Mouse (Mus musculus): ENCODE measurements around the gene Morn1. TPM values are rescaled to one million over a fixed set of nuclear protein-coding genes. Genes with fewer than 3 reads are reported as not detected.
A peak's percentile ranks its signal among the peaks of the same experiment; 100 is the strongest.

The Morn1 gene
- 3.9 and 4.7 TPM in 2 replicates for polyA plus RNA-seq (2014; fragmentation: Nextera tagmentation; extraction: Ambion mirVana)

- H3K9ac ChIP-seq (ENCODE audit: low read depth, low read length), result peak within 1 kb of the TSS; percentile 93
- H3K4me3 ChIP-seq (ENCODE audit: low read depth, low read length), result peak within 1 kb of the TSS; percentile 93
- no peaks in the 10 kb centered on the region for H3K9me3 ChIP-seq (ENCODE audit: control insufficient read depth, low read length)
- H3K4me2 ChIP-seq (ENCODE audit: low read depth, low read length), result peak within 1 kb of the TSS; percentile 98
- ATAC-seq (ENCODE audit: low read depth) (peak; percentile 98), DNase-seq (ENCODE audit: low spot score) (peak; percentile 100)
- 0% methylated on average over 49 of the region's 85 CpGs for WGBS
- H3K27me3 ChIP-seq (replicated peaks; ENCODE audit: control insufficient read depth, insufficient read depth, low read length), result no peaks in the 10 kb centered on the region
- H3K36me3 ChIP-seq (ENCODE audit: control insufficient read depth, insufficient read depth, low read length), result peaks cover 12% of the 10 kb centered on the region
- peak within 1 kb of the TSS; percentile 93 for H3K27ac ChIP-seq (replicated peaks; ENCODE audit: low read depth, low read length)
- H3K4me1 ChIP-seq (ENCODE audit: control insufficient read depth, insufficient read depth, low read length), result peaks cover 13% of the 10 kb centered on the region
Measured at GRCm38 (mm10) chr4:155086108-155087024, at the start of gene Morn1, which contains the start of gene Rer1. Gene Morn1, plus strand, starts transcription at chr4:155086577. Gene Rer1, minus strand, starts transcription at chr4:155086382.

GRCm38 (mm10) chr4:155040197-155040596, 46.2 kb upstream of the Morn1 start:
- Histone ChIP-seq H3K36me3 (ENCODE audit: control insufficient read depth, insufficient read depth, low read length) (no peaks in the 10 kb centered on the region), H3K9ac (ENCODE audit: low read depth, low read length) (no peak overlapping the region), H3K27me3 (replicated peaks; ENCODE audit: control insufficient read depth, insufficient read depth, low read length) (peaks cover 51% of the 10 kb centered on the region), H3K4me2 (ENCODE audit: low read depth, low read length) (no peak overlapping the region), H3K4me1 (ENCODE audit: control insufficient read depth, insufficient read depth, low read length) (no peaks in the 10 kb centered on the region; the same call in 1 of the 2 replicates), H3K9me3 (ENCODE audit: control insufficient read depth, low read length) (no peaks in the 10 kb centered on the region), H3K4me3 (ENCODE audit: low read depth, low read length) (no peak overlapping the region), H3K27ac (replicated peaks; ENCODE audit: low read depth, low read length) (no peak overlapping the region)
- 37% methylated on average over 9 of the region's 9 CpGs for WGBS
- no peak for ATAC-seq (ENCODE audit: low read depth)
- DNase-seq (ENCODE audit: low spot score), result no peak

- H3K27me3 ChIP-seq (replicated peaks; ENCODE audit: control insufficient read depth, insufficient read depth, low read length), result peaks cover 51% of the 10 kb centered on the region
- no peak overlapping the region for H3K27ac ChIP-seq (replicated peaks; ENCODE audit: low read depth, low read length)
- H3K36me3 ChIP-seq (ENCODE audit: control insufficient read depth, insufficient read depth, low read length), result no peaks in the 10 kb centered on the region
- no peaks in the 10 kb centered on the region; the same call in 1 of the 2 replicates for H3K4me1 ChIP-seq (ENCODE audit: control insufficient read depth, insufficient read depth, low read length)
- no peak for ATAC-seq (ENCODE audit: low read depth)
- H3K9ac ChIP-seq (ENCODE audit: low read depth, low read length), result no peak overlapping the region
- no peak for DNase-seq (ENCODE audit: low spot score)
- no peaks in the 10 kb centered on the region for H3K9me3 ChIP-seq (ENCODE audit: control insufficient read depth, low read length)
- 55% methylated on average over 6 of the region's 6 CpGs for WGBS
- H3K4me2 ChIP-seq (ENCODE audit: low read depth, low read length), result no peak overlapping the region
- H3K4me3 ChIP-seq (ENCODE audit: low read depth, low read length), result no peak overlapping the region
Measured at GRCm38 (mm10) chr4:155040696-155041095, 45.7 kb upstream of the Morn1 start.

GRCm38 (mm10) chr4:155042606-155043288, 43.6 kb upstream of the Morn1 start:
- DNase-seq (ENCODE audit: low spot score) (no peak), ATAC-seq (ENCODE audit: low read depth) (no peak)
- no peaks in the 10 kb centered on the region for H3K9me3 ChIP-seq (ENCODE audit: control insufficient read depth, low read length)
- peaks cover 51% of the 10 kb centered on the region for H3K27me3 ChIP-seq (replicated peaks; ENCODE audit: control insufficient read depth, insufficient read depth, low read length)
- peak overlapping the region; percentile 73 for H3K4me2 ChIP-seq (ENCODE audit: low read depth, low read length)
- no peaks in the 10 kb centered on the region; the same call in 1 of the 2 replicates for H3K4me1 ChIP-seq (ENCODE audit: control insufficient read depth, insufficient read depth, low read length)
- H3K4me3 ChIP-seq (ENCODE audit: low read depth, low read length), result peak overlapping the region; percentile 45
- no peaks in the 10 kb centered on the region for H3K36me3 ChIP-seq (ENCODE audit: control insufficient read depth, insufficient read depth, low read length)
- WGBS, result 5% methylated on average over 39 of the region's 65 CpGs
- no peak overlapping the region for H3K27ac ChIP-seq (replicated peaks; ENCODE audit: low read depth, low read length)
- peak overlapping the region; percentile 55; the same call in 1 of the 2 replicates for H3K9ac ChIP-seq (ENCODE audit: low read depth, low read length)

DNA sequence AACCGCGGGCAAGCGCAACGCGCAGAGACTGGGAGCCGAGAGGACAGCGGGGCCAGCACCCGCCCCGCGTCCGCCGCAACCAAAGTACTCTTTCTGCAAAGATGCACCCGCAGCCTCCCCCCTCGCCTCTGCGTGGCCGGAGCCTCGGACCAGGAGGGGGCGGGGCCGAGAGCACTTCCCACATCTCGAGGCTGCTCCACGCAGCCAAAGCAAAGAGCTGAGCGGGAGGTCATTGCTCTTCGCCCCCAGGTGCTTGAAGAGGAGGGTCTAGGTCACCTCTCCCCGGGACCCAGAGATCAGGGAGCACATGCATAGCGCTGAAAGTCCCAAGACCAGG, 43.1 kb upstream of the Morn1 start:
- H3K27ac ChIP-seq (replicated peaks; ENCODE audit: low read depth, low read length), result no peak overlapping the region
- H3K4me3 ChIP-seq (ENCODE audit: low read depth, low read length), result peak overlapping the region; percentile 45
- H3K36me3 ChIP-seq (ENCODE audit: control insufficient read depth, insufficient read depth, low read length), result no peaks in the 10 kb centered on the region
- peaks cover 51% of the 10 kb centered on the region for H3K27me3 ChIP-seq (replicated peaks; ENCODE audit: control insufficient read depth, insufficient read depth, low read length)
- H3K9ac ChIP-seq (ENCODE audit: low read depth, low read length), result peak overlapping the region; percentile 55; the same call in 1 of the 2 replicates
- WGBS, result 6% methylated on average over 13 of the region's 25 CpGs
- DNase-seq (ENCODE audit: low spot score), result no peak
- peak overlapping the region; percentile 73 for H3K4me2 ChIP-seq (ENCODE audit: low read depth, low read length)
- no peaks in the 10 kb centered on the region; the same call in 1 of the 2 replicates for H3K4me1 ChIP-seq (ENCODE audit: control insufficient read depth, insufficient read depth, low read length)
- ATAC-seq (ENCODE audit: low read depth), result no peak
- H3K9me3 ChIP-seq (ENCODE audit: control insufficient read depth, low read length), result no peaks in the 10 kb centered on the region

DNA sequence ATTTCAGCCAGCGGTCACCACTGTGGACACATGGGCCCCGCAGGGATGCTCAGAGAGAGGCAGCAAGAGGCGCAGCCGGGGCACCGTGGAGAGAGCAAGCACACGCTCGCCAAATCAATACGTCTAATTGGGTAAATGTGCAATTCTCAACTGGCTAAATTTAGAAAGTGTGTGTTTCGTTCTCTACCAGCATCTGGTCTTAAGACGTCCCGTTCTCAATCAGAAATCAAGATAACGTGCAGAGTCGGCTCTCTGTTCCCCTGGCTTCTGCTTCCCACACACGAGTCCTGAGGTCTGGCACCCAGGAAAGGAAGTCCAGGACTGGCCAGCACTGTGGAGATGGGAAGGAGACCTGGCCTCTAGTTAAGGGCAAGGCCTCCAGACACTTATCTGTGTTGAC, 39.7 kb upstream of the Morn1 start:
- H3K4me3 ChIP-seq (ENCODE audit: low read depth, low read length), result no peak overlapping the region
- no peak for DNase-seq (ENCODE audit: low spot score)
- no peaks in the 10 kb centered on the region; the same call in 1 of the 2 replicates for H3K4me1 ChIP-seq (ENCODE audit: control insufficient read depth, insufficient read depth, low read length)
- no peaks in the 10 kb centered on the region for H3K9me3 ChIP-seq (ENCODE audit: control insufficient read depth, low read length)
- H3K4me2 ChIP-seq (ENCODE audit: low read depth, low read length), result no peak overlapping the region
- H3K27ac ChIP-seq (replicated peaks; ENCODE audit: low read depth, low read length), result no peak overlapping the region
- ATAC-seq (ENCODE audit: low read depth), result no peak
- no peak overlapping the region for H3K9ac ChIP-seq (ENCODE audit: low read depth, low read length)
- 80% methylated on average over 14 of the region's 14 CpGs for WGBS
- H3K36me3 ChIP-seq (ENCODE audit: control insufficient read depth, insufficient read depth, low read length), result no peaks in the 10 kb centered on the region
- H3K27me3 ChIP-seq (replicated peaks; ENCODE audit: control insufficient read depth, insufficient read depth, low read length), result peaks cover 34% of the 10 kb centered on the region

DNA sequence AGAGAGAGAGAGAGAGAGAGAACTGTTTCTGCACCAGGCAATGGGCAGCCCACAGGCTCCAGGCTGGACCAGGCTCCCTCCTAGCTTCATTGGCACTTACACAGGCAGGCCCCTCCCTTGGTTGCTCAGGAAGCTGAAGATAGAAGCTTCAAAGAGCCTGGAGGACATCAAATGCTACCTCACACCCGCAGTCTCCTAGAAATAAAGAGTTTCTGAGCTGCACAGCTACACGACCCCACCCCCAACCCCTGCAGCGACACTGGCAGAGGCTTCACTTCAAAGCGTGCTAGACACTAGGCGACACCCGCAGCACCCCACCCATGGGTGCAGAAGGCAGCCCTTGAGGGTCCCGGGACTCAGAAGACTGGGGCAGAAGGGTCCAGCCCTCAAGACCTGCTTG, 36.3 kb upstream of the Morn1 start:
- DNase-seq (ENCODE audit: low spot score) (no peak), ATAC-seq (ENCODE audit: low read depth) (no peak)
- no peaks in the 10 kb centered on the region; the same call in 1 of the 2 replicates for H3K27me3 ChIP-seq (replicated peaks; ENCODE audit: control insufficient read depth, insufficient read depth, low read length)
- no peak overlapping the region for H3K4me2 ChIP-seq (ENCODE audit: low read depth, low read length)
- no peak overlapping the region for H3K27ac ChIP-seq (replicated peaks; ENCODE audit: low read depth, low read length)
- H3K9ac ChIP-seq (ENCODE audit: low read depth, low read length), result no peak overlapping the region
- no peaks in the 10 kb centered on the region for H3K36me3 ChIP-seq (ENCODE audit: control insufficient read depth, insufficient read depth, low read length)
- no peaks in the 10 kb centered on the region for H3K9me3 ChIP-seq (ENCODE audit: control insufficient read depth, low read length)
- H3K4me1 ChIP-seq (ENCODE audit: control insufficient read depth, insufficient read depth, low read length), result no peaks in the 10 kb centered on the region
- H3K4me3 ChIP-seq (ENCODE audit: low read depth, low read length), result no peak overlapping the region
- 75% methylated on average over 7 of the region's 7 CpGs for WGBS

DNA sequence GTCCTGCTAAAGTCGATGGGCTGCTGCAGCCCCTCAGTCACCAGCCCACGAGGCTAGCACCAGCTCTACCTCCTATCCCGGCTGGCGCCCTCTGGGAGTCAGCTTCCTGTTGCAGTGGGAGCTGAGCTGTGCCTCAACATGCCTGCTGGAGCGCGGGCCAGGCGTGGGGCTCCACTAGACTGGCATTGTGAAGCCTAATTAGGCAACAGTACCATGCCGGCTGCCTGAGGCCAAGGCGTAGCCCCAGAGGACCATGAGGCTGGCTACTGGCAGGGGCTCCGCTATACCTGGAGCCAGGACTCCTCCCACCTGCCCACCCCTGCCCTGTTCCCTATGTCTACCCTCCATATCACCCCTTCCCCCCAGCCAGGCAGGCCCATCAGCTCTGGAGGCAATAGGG, 29.7 kb upstream of the Morn1 start, which contains the start of gene Plch2:
Gene Plch2 (minus strand): TSS at position 61 of the 400 bp plus-strand sequence.
- Histone ChIP-seq H3K4me3 (ENCODE audit: low read depth, low read length) (peak within 1 kb of the TSS; percentile 19), H3K9ac (ENCODE audit: low read depth, low read length) (no peak within 1 kb of the TSS), H3K4me1 (ENCODE audit: control insufficient read depth, insufficient read depth, low read length) (no peaks in the 10 kb centered on the region), H3K9me3 (ENCODE audit: control insufficient read depth, low read length) (no peaks in the 10 kb centered on the region), H3K36me3 (ENCODE audit: control insufficient read depth, insufficient read depth, low read length) (no peaks in the 10 kb centered on the region), H3K27ac (replicated peaks; ENCODE audit: low read depth, low read length) (peak within 1 kb of the TSS; percentile 56), H3K27me3 (replicated peaks; ENCODE audit: control insufficient read depth, insufficient read depth, low read length) (no peaks in the 10 kb centered on the region), H3K4me2 (ENCODE audit: low read depth, low read length) (peak within 1 kb of the TSS; percentile 39)
- 60% methylated on average over 10 of the region's 10 CpGs for whole genome bisulfite sequencing
- peak; percentile 60; the same call in 1 of the 2 replicates for ATAC-seq (ENCODE audit: low read depth)
- DNase-seq (ENCODE audit: low spot score), result peak; percentile 59
